Mouse (Mus musculus): ENCODE measurements around the gene Rrp15.

Rrp15 gene

GRCm38 (mm10) chr1:186714215-186714614, 34.9 kb downstream of the Rrp15 start:
- DNase-seq (ENCODE audit: low spot score in 2 of 2), result no peak

GRCm38 (mm10) chr1:186712802-186713471, 36.2 kb downstream of the Rrp15 start:
- peak in 1 of 2 experiments; percentile 28 for DNase-seq (ENCODE audit: low spot score in 2 of 2)

GRCm38 (mm10) chr1:186705915-186706248, 43.3 kb downstream of the Rrp15 start, which contains the start of gene Tgfb2:
TSS of gene Tgfb2 (minus strand) at chr1:186705989.
- DNase-seq (ENCODE audit: low spot score in 2 of 2), result peak; percentile 29

- DNase-seq (ENCODE audit: low spot score in 2 of 2), result peak; percentile 39 to 44
Observed at GRCm38 (mm10) chr1:186705203-186705914, 43.8 kb downstream of the Rrp15 start.

- DNase-seq (ENCODE audit: low spot score in 2 of 2), result peak in 1 of 2 experiments; percentile 17
Observed at GRCm38 (mm10) chr1:186703980-186704701, 45.0 kb downstream of the Rrp15 start.

DNA sequence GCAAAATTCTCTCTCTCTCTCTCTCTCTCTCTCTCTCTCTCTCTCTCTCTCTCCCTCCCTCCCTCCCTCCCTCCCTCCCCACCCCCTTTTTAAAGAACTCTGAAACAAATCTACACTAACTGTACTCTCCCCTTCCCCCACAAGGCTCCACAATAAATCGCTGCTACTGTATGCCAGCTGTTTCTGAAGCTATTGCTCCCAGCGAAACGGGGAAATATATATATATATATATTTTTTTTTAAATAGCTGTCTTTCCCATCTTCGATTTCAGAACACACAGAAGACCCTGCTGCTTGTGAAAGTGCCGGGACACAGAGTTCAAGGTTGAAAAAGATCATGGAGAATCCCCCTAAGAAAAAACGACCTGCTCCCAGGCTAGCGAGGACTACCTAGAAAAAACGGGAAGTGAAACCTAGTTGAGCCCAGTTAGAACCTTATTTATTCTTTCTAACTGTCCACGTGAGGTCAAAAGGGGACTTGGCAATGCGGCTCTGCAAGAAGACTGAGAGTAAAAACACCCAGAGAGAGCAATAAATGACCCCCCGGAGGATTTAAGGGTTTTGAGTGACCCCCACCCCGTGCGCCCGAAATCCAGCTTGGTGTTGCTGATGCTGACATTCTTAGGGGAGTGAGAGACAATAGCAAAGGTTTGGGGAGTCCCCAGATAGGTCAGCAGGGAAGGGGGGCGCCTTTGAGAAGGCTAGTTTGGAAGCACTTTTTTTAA, 45.7 kb downstream of the Rrp15 start:
- DNase-seq (ENCODE audit: low spot score in 2 of 2), result no peak

GRCm38 (mm10) chr1:186702391-186703255, 46.5 kb downstream of the Rrp15 start:
- DNase-seq (ENCODE audit: low spot score in 2 of 2), result no peak

DNA sequence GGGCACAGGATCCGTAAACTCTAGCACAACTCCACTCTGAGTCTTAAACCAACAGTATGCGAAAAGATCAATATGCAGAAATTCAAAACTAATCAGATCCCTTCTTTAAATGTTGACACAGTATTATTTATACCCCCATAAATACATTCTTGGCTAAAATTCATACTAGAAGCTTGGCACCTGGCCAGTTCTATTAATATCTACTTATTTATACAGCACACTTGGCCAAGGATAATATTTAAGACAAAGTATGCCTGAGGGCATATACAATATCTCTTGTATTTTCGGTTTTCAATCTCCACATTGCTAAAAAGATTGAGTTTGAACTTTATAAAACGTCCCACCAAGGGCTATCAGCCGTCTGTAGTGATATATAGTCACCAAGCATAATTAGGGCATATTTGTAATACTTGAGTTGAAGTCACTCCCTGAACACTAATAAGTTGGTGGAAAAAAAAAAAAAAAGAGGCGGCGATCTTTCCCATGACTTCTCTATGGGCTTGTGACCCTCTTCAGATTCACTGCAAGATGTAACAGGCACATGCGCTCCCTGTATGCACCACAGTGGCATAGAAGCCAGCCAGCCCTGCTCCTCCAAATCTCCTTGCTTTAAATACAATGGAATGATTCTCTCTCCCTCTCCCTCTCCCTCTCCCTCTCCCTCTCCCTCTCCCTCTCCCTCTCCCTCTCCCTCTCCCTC, 47.8 kb downstream of the Rrp15 start:
- no peak for DNase-seq (ENCODE audit: low spot score in 2 of 2)

DNA sequence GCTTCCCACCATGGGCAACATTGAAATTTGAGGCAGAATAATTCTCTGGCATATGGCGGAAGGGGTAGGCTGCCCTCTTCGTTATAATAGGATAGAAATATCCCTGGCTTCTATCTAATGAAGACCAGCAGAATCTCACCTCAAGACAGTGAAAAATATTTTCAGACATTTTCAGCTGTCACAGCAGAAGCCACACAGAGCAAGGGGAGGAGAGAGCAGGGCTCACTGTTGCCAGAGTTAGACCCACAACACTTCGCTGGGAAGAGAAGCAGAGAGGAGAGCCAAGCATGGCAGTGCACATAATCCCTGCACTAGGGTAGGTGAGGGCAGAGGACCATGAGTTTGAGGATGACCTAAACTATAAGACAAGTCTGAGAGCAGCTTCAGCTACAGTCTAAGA, 48.7 kb downstream of the Rrp15 start:
- DNase-seq (ENCODE audit: low spot score in 2 of 2), result no peak

GRCm38 (mm10) chr1:186698583-186699338, 50.4 kb downstream of the Rrp15 start:
- no peak for DNase-seq (ENCODE audit: low spot score in 2 of 2)

- no peak for DNase-seq (ENCODE audit: low spot score in 2 of 2)
Observed at GRCm38 (mm10) chr1:186696231-186696630, 52.9 kb downstream of the Rrp15 start.

GRCm38 (mm10) chr1:186695361-186695760, 53.8 kb downstream of the Rrp15 start:
- DNase-seq (ENCODE audit: low spot score in 2 of 2), result no peak

GRCm38 (mm10) chr1:186692370-186692769, 56.8 kb downstream of the Rrp15 start:
- no peak for DNase-seq (ENCODE audit: low spot score in 2 of 2)

- DNase-seq (ENCODE audit: low spot score in 2 of 2), result no peak
Observed at GRCm38 (mm10) chr1:186691708-186692107, 57.5 kb downstream of the Rrp15 start.

DNA sequence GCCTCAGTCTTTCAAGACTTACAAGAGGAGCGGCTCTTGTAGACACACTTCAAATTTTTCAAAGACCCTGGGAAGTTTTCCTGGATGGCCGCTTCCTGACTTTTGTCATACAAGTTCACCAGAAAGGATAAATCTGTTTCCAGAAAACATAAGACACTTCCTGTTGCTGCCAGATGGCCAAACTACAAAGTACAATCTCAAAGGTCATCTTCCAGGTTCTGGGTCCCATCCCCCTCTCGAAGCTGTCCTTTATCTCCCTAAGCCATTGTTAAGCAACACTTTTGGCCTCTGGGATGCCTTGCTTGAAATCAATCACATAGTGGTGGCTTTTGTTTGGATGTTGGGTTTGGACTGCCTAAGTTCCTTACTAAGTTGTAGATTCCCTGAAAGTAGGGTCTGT, 65.1 kb downstream of the Rrp15 start:
- DNase-seq (ENCODE audit: low spot score in 2 of 2), result no peak

GRCm38 (mm10) chr1:186682606-186683005, 66.6 kb downstream of the Rrp15 start:
- DNase-seq (ENCODE audit: low spot score in 2 of 2), result no peak

GRCm38 (mm10) chr1:186677614-186678013, 71.5 kb downstream of the Rrp15 start:
- no peak for DNase-seq (ENCODE audit: low spot score in 2 of 2)

DNA sequence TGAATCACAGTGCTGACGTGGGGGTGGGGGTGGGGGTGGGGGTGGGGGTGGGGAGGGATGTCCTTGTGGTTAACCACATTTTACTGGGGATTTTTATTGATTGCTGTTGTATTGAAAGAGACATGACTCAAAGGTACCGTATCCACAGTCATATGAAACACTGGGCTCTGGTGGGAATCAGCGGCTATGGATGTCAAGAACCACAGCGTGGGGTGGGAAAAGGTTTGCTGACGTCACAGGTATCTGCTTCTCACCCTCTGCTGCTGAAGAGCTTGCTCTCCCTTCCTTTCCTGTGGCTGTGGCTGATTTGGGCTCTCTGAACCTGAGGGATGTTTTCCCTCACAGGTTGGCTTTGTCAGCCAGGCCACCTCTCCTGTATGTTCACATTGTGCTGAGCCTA, 73.0 kb downstream of the Rrp15 start:
- DNase-seq (ENCODE audit: low spot score in 2 of 2), result no peak

- no peak for DNase-seq (ENCODE audit: low spot score in 2 of 2)
Observed at GRCm38 (mm10) chr1:186675263-186675662, 73.9 kb downstream of the Rrp15 start.

GRCm38 (mm10) chr1:186674621-186675020, 74.5 kb downstream of the Rrp15 start:
- DNase-seq (ENCODE audit: low spot score in 2 of 2), result no peak

Measured in frontal cortex, postnatal 14 days (tissue).